Mouse (Mus musculus): Measurements from ENCODE around the gene Rab6b.
A peak's percentile ranks its signal among the peaks of the same experiment; 100 is the strongest.

Gene Rab6b

GRCm38 (mm10) chr9:103205786-103206185 lies 94.2 kb downstream of the Rab6b start:
- no peak for ATAC-seq (ENCODE audit: low TSS enrichment)

- peak; percentile 98 for ATAC-seq (ENCODE audit: low TSS enrichment)
Observed at GRCm38 (mm10) chr9:103207846-103208245, 96.3 kb downstream of the Rab6b start.

- ATAC-seq (ENCODE audit: low TSS enrichment): no peak
Observed at GRCm38 (mm10) chr9:103208802-103209423, 97.3 kb downstream of the Rab6b start.

GRCm38 (mm10) chr9:103212654-103213420 lies 101.2 kb downstream of the Rab6b start:
- 0 out of 2 replicates have a peak, but pooled peaks have one; percentile 9 for ATAC-seq (ENCODE audit: low TSS enrichment)

- ATAC-seq (ENCODE audit: low TSS enrichment): no peak
Observed at GRCm38 (mm10) chr9:103213631-103214030, 102.0 kb downstream of the Rab6b start.

- ATAC-seq (ENCODE audit: low TSS enrichment): no peak
Observed at GRCm38 (mm10) chr9:103214281-103214680, 102.7 kb downstream of the Rab6b start.

- ATAC-seq (ENCODE audit: low TSS enrichment): no peak
Observed at GRCm38 (mm10) chr9:103224721-103225120, 113.1 kb downstream of the Rab6b start.

- no peak for ATAC-seq (ENCODE audit: low TSS enrichment)
Observed at GRCm38 (mm10) chr9:103225464-103225863, 113.9 kb downstream of the Rab6b start.

GRCm38 (mm10) chr9:103226806-103227205 lies 115.2 kb downstream of the Rab6b start:
- no peak for ATAC-seq (ENCODE audit: low TSS enrichment)

- no peak for ATAC-seq (ENCODE audit: low TSS enrichment)
Observed at GRCm38 (mm10) chr9:103227760-103228159, 116.2 kb downstream of the Rab6b start.

GRCm38 (mm10) chr9:103228370-103229003 lies 116.9 kb downstream of the Rab6b start:
- ATAC-seq (ENCODE audit: low TSS enrichment): no peak

GRCm38 (mm10) chr9:103229037-103229867 lies 117.7 kb downstream of the Rab6b start:
- ATAC-seq (ENCODE audit: low TSS enrichment): no peak

GRCm38 (mm10) chr9:103230151-103230951 lies 118.8 kb downstream of the Rab6b start, which contains the start of the genes Gm20425 and Trf:
Gene Gm20425 (minus strand): TSS chr9:103230307.
Gene Trf (minus strand): TSS chr9:103230444.
- peak; percentile 74 for ATAC-seq (ENCODE audit: low TSS enrichment)

- no peak for ATAC-seq (ENCODE audit: low TSS enrichment)
Observed at GRCm38 (mm10) chr9:103232232-103233005, 120.8 kb downstream of the Rab6b start.

GRCm38 (mm10) chr9:103233006-103233395 lies 121.4 kb downstream of the Rab6b start:
- ATAC-seq (ENCODE audit: low TSS enrichment): no peak

- no peak for ATAC-seq (ENCODE audit: low TSS enrichment)
Observed at GRCm38 (mm10) chr9:103234059-103234458, 122.5 kb downstream of the Rab6b start.

- ATAC-seq (ENCODE audit: low TSS enrichment): 0 out of 2 replicates have a peak, but pooled peaks have one; percentile 15
Observed at GRCm38 (mm10) chr9:103234565-103235165, 123.1 kb downstream of the Rab6b start.
